Mouse (Mus musculus) forebrain, embryonic 15.5 days (tissue): ENCODE measurements around the gene Eva1c. TPM values are rescaled to one million over a fixed set of nuclear protein-coding genes. Genes with fewer than 3 reads are reported as not detected.

Experiments used
- ATAC-seq: fragments of 200-750 bp; cut with Nextera tagmentation; replicated peaks from 2 replicates; pipeline ENCODE4 v1.8.0; 2017; ENCODE audit warnings: mild to moderate bottlenecking, moderate TSS enrichment, moderate library complexity
- H3K27ac ChIP-seq: fragments of 300-500 bp; sonication (generic); replicated peaks from 2 replicates; pipeline ENCODE4 v1.5.1; 2015; ENCODE audit warnings: mild to moderate bottlenecking, inconsistent platforms
- H3K27me3 ChIP-seq: fragments of 300-500 bp; sonication (generic); 2 replicates; pipeline ENCODE4 v1.6.1; 2015; ENCODE audit warnings: inconsistent platforms
- H3K36me3 ChIP-seq: fragments of 300-500 bp; sonication (generic); 2 replicates; pipeline ENCODE4 v1.6.1; 2015; ENCODE audit warnings: mild to moderate bottlenecking, inconsistent platforms
- H3K4me1 ChIP-seq: fragments of 300-500 bp; sonication (generic); 2 replicates; pipeline ENCODE4 v1.6.1; 2015; ENCODE audit warnings: inconsistent platforms
- H3K4me2 ChIP-seq: fragments of 300-500 bp; sonication (generic); replicated peaks from 2 replicates; pipeline ENCODE4 v1.6.1; 2015; ENCODE audit warnings: mild to moderate bottlenecking, inconsistent platforms
- H3K4me3 ChIP-seq: fragments of 300-500 bp; sonication (generic); 2 replicates; pipeline ENCODE4 v1.5.1; 2015; ENCODE audit warnings: mild to moderate bottlenecking, inconsistent platforms
- H3K9ac ChIP-seq: fragments of 300-500 bp; sonication (generic); replicated peaks from 2 replicates; pipeline ENCODE4 v1.6.1; 2015; ENCODE audit warnings: mild to moderate bottlenecking, inconsistent platforms
- H3K9me3 ChIP-seq: fragments of 300-500 bp; sonication (generic); 2 replicates; pipeline ENCODE4 v1.6.1; 2016; ENCODE audit warnings: inconsistent platforms
- WGBS: fragments of 180-500 bp; shearing (Covaris S2); methylation state at CpG from one replicate; pipeline ENCODE4 v1.1.7; 2015; ENCODE audit warnings: mixed read lengths; 5-methylcytosine and 5-hydroxymethylcytosine counted together
- polyA plus RNA-seq: library from polyadenylated mRNA; unstranded; fragments of >200 nt; fragmentation: Nextera tagmentation; extraction: Ambion mirVana; gene quantifications from 2 replicates; pipeline ENCODE4 v1.2.1, GENCODE M21; 2015

Eva1c gene
- 6.4 and 6.5 TPM in 2 replicates for polyA plus RNA-seq

- H3K36me3 ChIP-seq: no peaks in the 10 kb centered on the region
- no peak for ATAC-seq
- H3K27me3 ChIP-seq: no peaks in the 10 kb centered on the region
- H3K9me3 ChIP-seq: no peaks in the 10 kb centered on the region
- no peak within 1 kb of the TSS for H3K4me3 ChIP-seq
- no peak within 1 kb of the TSS for H3K27ac ChIP-seq
- no peak within 1 kb of the TSS for H3K9ac ChIP-seq
- no peak within 1 kb of the TSS for H3K4me2 ChIP-seq
- H3K4me1 ChIP-seq: peaks cover 18% of the 10 kb centered on the region
- 70% methylated on average over 7 of the region's 7 CpGs for WGBS
Observed at GRCm38 (mm10) chr16:90826457-90826856, at the start of gene Eva1c. TSS of gene Eva1c (plus strand) at chr16:90826719.

GRCm38 (mm10) chr16:90779783-90780182 lies 46.7 kb upstream of the Eva1c start:
- Histone ChIP-seq H3K4me3 (no peak overlapping the region), H3K9ac (no peak overlapping the region), H3K36me3 (peaks cover 65% of the 10 kb centered on the region), H3K4me2 (no peak overlapping the region), H3K9me3 (no peaks in the 10 kb centered on the region), H3K4me1 (no peaks in the 10 kb centered on the region), H3K27me3 (no peaks in the 10 kb centered on the region), H3K27ac (no peak overlapping the region)
- WGBS: 88% methylated on average over 11 of the region's 11 CpGs
- no peak for ATAC-seq

- no peak overlapping the region for H3K4me3 ChIP-seq
- no peaks in the 10 kb centered on the region for H3K9me3 ChIP-seq
- H3K27me3 ChIP-seq: no peaks in the 10 kb centered on the region
- H3K4me2 ChIP-seq: no peak overlapping the region
- no peak for ATAC-seq
- H3K36me3 ChIP-seq: peaks cover 72% of the 10 kb centered on the region
- H3K9ac ChIP-seq: no peak overlapping the region
- 94% methylated on average over 11 of the region's 11 CpGs for WGBS
- no peak overlapping the region for H3K27ac ChIP-seq
- H3K4me1 ChIP-seq: no peaks in the 10 kb centered on the region
Observed at GRCm38 (mm10) chr16:90783302-90783701, 43.2 kb upstream of the Eva1c start.

DNA sequence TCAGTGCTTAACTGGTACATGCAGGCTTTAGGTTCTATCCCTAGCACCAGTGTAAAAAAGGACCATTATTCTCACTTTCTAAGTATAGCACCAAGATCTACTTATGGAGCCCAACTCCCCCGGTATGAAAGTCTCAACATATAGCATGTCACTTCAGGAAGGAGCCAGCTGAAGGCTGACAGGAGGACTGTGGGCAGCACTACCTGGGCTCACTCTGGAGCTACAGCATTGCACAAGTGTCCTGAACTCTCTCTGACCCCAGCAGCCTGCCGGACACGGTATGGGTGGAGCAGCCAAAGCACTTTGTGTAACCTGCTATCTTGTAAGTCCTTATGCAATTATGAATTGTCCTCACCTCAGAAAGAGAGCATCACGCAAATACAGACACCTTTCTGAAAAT lies 41.3 kb upstream of the Eva1c start:
- Histone ChIP-seq H3K4me3 (no peak overlapping the region), H3K36me3 (peaks cover 74% of the 10 kb centered on the region)

GRCm38 (mm10) chr16:90788580-90788979 lies 37.9 kb upstream of the Eva1c start:
- no peak overlapping the region for H3K9ac ChIP-seq
- peaks cover 85% of the 10 kb centered on the region for H3K36me3 ChIP-seq
- H3K4me3 ChIP-seq: no peak overlapping the region
- no peaks in the 10 kb centered on the region for H3K4me1 ChIP-seq
- H3K27ac ChIP-seq: no peak overlapping the region
- WGBS: 97% methylated on average over 6 of the region's 6 CpGs
- no peaks in the 10 kb centered on the region for H3K27me3 ChIP-seq
- H3K9me3 ChIP-seq: no peaks in the 10 kb centered on the region
- no peak overlapping the region for H3K4me2 ChIP-seq
- ATAC-seq: no peak

More for the DNA sequence above, 41.3 kb upstream of the Eva1c start:
- Histone ChIP-seq H3K27me3 (no peaks in the 10 kb centered on the region), H3K9me3 (no peaks in the 10 kb centered on the region), H3K4me1 (no peaks in the 10 kb centered on the region), H3K4me2 (no peak overlapping the region), H3K9ac (no peak overlapping the region), H3K27ac (no peak overlapping the region)
- ATAC-seq: no peak
- 95% methylated on average over 4 of the region's 4 CpGs for WGBS

GRCm38 (mm10) chr16:90790946-90791345 lies 35.6 kb upstream of the Eva1c start:
- 84% methylated on average over 6 of the region's 6 CpGs for WGBS
- ATAC-seq: no peak
- H3K27me3 ChIP-seq: no peaks in the 10 kb centered on the region
- H3K36me3 ChIP-seq: peaks cover 87% of the 10 kb centered on the region
- H3K27ac ChIP-seq: no peak overlapping the region
- no peak overlapping the region for H3K9ac ChIP-seq
- no peaks in the 10 kb centered on the region for H3K4me1 ChIP-seq
- no peak overlapping the region for H3K4me3 ChIP-seq
- no peak overlapping the region for H3K4me2 ChIP-seq
- H3K9me3 ChIP-seq: no peaks in the 10 kb centered on the region

DNA sequence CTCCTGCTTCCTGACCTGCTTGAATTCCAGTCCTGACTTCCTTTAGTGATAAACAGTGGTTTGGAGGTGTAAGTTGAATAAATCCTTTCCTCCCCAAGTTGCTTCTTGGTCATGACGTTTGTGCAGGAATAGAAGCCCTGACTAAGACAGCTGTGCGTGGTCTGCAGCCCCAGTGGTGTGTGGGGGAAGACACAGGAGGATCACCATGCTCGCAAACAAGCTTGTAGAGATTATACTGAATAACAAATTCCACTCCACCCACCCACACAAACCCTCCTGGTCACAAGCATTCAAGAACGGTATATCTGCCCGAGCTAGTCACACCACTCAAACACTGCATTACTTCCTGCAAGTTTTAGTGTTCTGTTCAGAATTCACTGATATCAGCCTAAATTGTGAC lies 34.5 kb upstream of the Eva1c start:
- no peak for ATAC-seq
- H3K36me3 ChIP-seq: peaks cover 93% of the 10 kb centered on the region
- no peak overlapping the region for H3K27ac ChIP-seq
- H3K27me3 ChIP-seq: no peaks in the 10 kb centered on the region
- H3K9ac ChIP-seq: no peak overlapping the region
- H3K4me2 ChIP-seq: no peak overlapping the region
- H3K9me3 ChIP-seq: no peaks in the 10 kb centered on the region
- no peaks in the 10 kb centered on the region for H3K4me1 ChIP-seq
- WGBS: 87% methylated on average over 5 of the region's 5 CpGs
- no peak overlapping the region for H3K4me3 ChIP-seq

GRCm38 (mm10) chr16:90792500-90792899 lies 34.0 kb upstream of the Eva1c start:
- Histone ChIP-seq H3K4me2 (no peak overlapping the region), H3K9me3 (no peaks in the 10 kb centered on the region), H3K9ac (no peak overlapping the region), H3K4me1 (no peaks in the 10 kb centered on the region), H3K36me3 (peaks cover 93% of the 10 kb centered on the region), H3K27me3 (no peaks in the 10 kb centered on the region), H3K4me3 (no peak overlapping the region), H3K27ac (no peak overlapping the region)
- no peak for ATAC-seq
- 93% methylated on average over 3 of the region's 3 CpGs for whole genome bisulfite sequencing

- no peak overlapping the region for H3K4me2 ChIP-seq
- H3K27me3 ChIP-seq: no peaks in the 10 kb centered on the region
- H3K9ac ChIP-seq: no peak overlapping the region
- H3K4me1 ChIP-seq: no peaks in the 10 kb centered on the region
- ATAC-seq: no peak
- no peaks in the 10 kb centered on the region for H3K9me3 ChIP-seq
- no peak overlapping the region for H3K27ac ChIP-seq
- H3K4me3 ChIP-seq: no peak overlapping the region
- peaks cover 85% of the 10 kb centered on the region for H3K36me3 ChIP-seq
Observed at GRCm38 (mm10) chr16:90794708-90795107, 31.8 kb upstream of the Eva1c start.

- Histone ChIP-seq H3K9me3 (no peaks in the 10 kb centered on the region), H3K4me2 (no peak overlapping the region), H3K36me3 (peaks cover 63% of the 10 kb centered on the region), H3K4me1 (no peaks in the 10 kb centered on the region), H3K4me3 (no peak overlapping the region), H3K27ac (no peak overlapping the region), H3K9ac (no peak overlapping the region), H3K27me3 (no peaks in the 10 kb centered on the region)
- no peak for ATAC-seq
- 90% methylated on average over 8 of the region's 8 CpGs for WGBS
Observed at GRCm38 (mm10) chr16:90798446-90798845, 28.1 kb upstream of the Eva1c start.

- no peaks in the 10 kb centered on the region for H3K4me1 ChIP-seq
- no peak for ATAC-seq
- no peaks in the 10 kb centered on the region for H3K9me3 ChIP-seq
- H3K36me3 ChIP-seq: peaks cover 62% of the 10 kb centered on the region
- H3K27me3 ChIP-seq: no peaks in the 10 kb centered on the region
- no peak overlapping the region for H3K9ac ChIP-seq
- no peak overlapping the region for H3K4me2 ChIP-seq
- no peak overlapping the region for H3K27ac ChIP-seq
- no peak overlapping the region for H3K4me3 ChIP-seq
- 94% methylated on average over 5 of the region's 5 CpGs for WGBS
Observed at GRCm38 (mm10) chr16:90798848-90799247, 27.7 kb upstream of the Eva1c start.

DNA sequence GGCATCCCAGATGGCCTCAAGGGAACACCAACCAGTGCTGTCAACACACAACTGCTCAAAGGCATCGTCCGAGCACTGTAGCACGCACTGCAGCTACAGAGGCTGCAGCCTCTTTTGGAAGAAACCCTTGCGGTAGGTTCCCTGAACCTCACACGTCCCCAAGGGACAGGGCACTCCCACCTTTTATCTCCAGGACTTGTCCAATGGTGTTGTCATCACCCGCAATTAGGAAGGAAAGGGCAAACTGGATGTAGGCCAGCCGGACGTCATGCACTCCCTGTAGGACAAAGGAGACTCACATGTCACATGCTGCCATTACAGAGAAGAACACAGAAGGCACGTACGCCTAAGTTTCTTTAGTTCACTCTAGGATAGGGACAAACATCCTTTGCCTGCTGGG lies 26.7 kb upstream of the Eva1c start:
- no peak overlapping the region for H3K27ac ChIP-seq
- H3K27me3 ChIP-seq: no peaks in the 10 kb centered on the region
- H3K9ac ChIP-seq: no peak overlapping the region
- H3K4me3 ChIP-seq: no peak overlapping the region
- WGBS: 75% methylated on average over 10 of the region's 10 CpGs
- ATAC-seq: no peak
- H3K4me2 ChIP-seq: no peak overlapping the region
- no peaks in the 10 kb centered on the region for H3K9me3 ChIP-seq
- H3K36me3 ChIP-seq: peaks cover 66% of the 10 kb centered on the region
- no peaks in the 10 kb centered on the region for H3K4me1 ChIP-seq

GRCm38 (mm10) chr16:90801251-90801650 lies 25.3 kb upstream of the Eva1c start:
- no peak overlapping the region for H3K9ac ChIP-seq
- peaks cover 54% of the 10 kb centered on the region for H3K36me3 ChIP-seq
- H3K4me1 ChIP-seq: no peaks in the 10 kb centered on the region
- no peak overlapping the region for H3K4me2 ChIP-seq
- H3K27ac ChIP-seq: no peak overlapping the region
- H3K9me3 ChIP-seq: no peaks in the 10 kb centered on the region
- no peak overlapping the region for H3K4me3 ChIP-seq
- 94% methylated on average over 5 of the region's 5 CpGs for WGBS
- ATAC-seq: no peak
- H3K27me3 ChIP-seq: no peaks in the 10 kb centered on the region
